Mouse (Mus musculus) limb, embryonic 14.5 days (tissue): ENCODE results near the gene Amot. TPM values are rescaled to one million over a fixed set of nuclear protein-coding genes. Genes with fewer than 3 reads are reported as not detected.

Source experiments
- ATAC-seq: fragments of 200-750 bp; cut with Nextera tagmentation; 2 replicates; pipeline ENCODE4 v1.8.0; 2017; ENCODE audit warnings: low read depth, moderate number of reproducible peaks, moderate TSS enrichment; ENCODE audit not compliant: low FRiP score
- DNase-seq: peaks from one replicate; pipeline ENCODE4 v3.0.0-alpha.2; 2015; ENCODE audit warnings: low spot score
- H3K27ac ChIP-seq: fragments of 300-500 bp; sonication (generic); replicated peaks from 2 replicates; pipeline ENCODE4 v1.5.1; 2014; ENCODE audit warnings: low read depth, mild to moderate bottlenecking, low read length, moderate library complexity, mixed read lengths
- H3K27me3 ChIP-seq: fragments of 300-500 bp; sonication (generic); 2 replicates; pipeline ENCODE4 v1.6.1; 2014; ENCODE audit warnings: low read length, mixed read lengths; ENCODE audit not compliant: control insufficient read depth, insufficient read depth
- H3K36me3 ChIP-seq: fragments of 300-500 bp; sonication (generic); 2 replicates; pipeline ENCODE4 v1.6.1; 2014; ENCODE audit warnings: mild to moderate bottlenecking, low read length, moderate library complexity, mixed read lengths; ENCODE audit not compliant: control insufficient read depth, insufficient read depth
- H3K4me1 ChIP-seq: fragments of 300-500 bp; sonication (generic); 2 replicates; pipeline ENCODE4 v1.6.1; 2014; ENCODE audit warnings: antibody characterized with exemption, low read length, mixed read lengths; ENCODE audit not compliant: control insufficient read depth, insufficient read depth
- H3K4me2 ChIP-seq: fragments of 300-500 bp; sonication (generic); replicated peaks from 2 replicates; pipeline ENCODE4 v1.6.1; 2014; ENCODE audit warnings: low read depth, mild to moderate bottlenecking, low read length, moderate library complexity; ENCODE audit not compliant: severe bottlenecking
- H3K4me3 ChIP-seq: fragments of 300-500 bp; sonication (generic); replicated peaks from 2 replicates; pipeline ENCODE4 v1.5.1; 2014; ENCODE audit warnings: low read length
- H3K9ac ChIP-seq: fragments of 300-500 bp; sonication (generic); 2 replicates; pipeline ENCODE4 v1.6.1; 2014; ENCODE audit warnings: mild to moderate bottlenecking, low read depth, low read length, moderate library complexity; ENCODE audit not compliant: severe bottlenecking
- H3K9me3 ChIP-seq: fragments of 300-500 bp; sonication (generic); 2 replicates; pipeline ENCODE4 v1.6.1; 2016; ENCODE audit warnings: low read length; ENCODE audit not compliant: control insufficient read depth
- POLR2A ChIP-seq: fragments of 200-500 bp; IDR thresholded peaks from 2 replicates; pipeline ENCODE4 v1.8.0; 2012; ENCODE audit warnings: inconsistent platforms, mild to moderate bottlenecking, moderate library complexity, borderline replicate concordance; ENCODE audit not compliant: insufficient read depth, insufficient read length; ENCODE audit errors: extremely low read depth
- WGBS: fragments of 180-500 bp; shearing (Covaris S2); extraction: QIAGEN DNeasy Blood & Tissue Kit; methylation state at CpG from one replicate; pipeline ENCODE4 v1.1.7; 2014; 5-methylcytosine and 5-hydroxymethylcytosine counted together
- polyA plus RNA-seq, 2 experiments: library from polyadenylated mRNA; depleted of rRNA in 1 of 2; stranded (reverse) in 1 of 2; unstranded in 1 of 2; fragments of >200 nt; fragmentation: Nextera tagmentation in 1 of 2; extraction: Ambion mirVana in 1 of 2; gene quantifications; 2 replicates each; pipeline versions ENCODE4 v1.2.1 to v1.2.3; 2012 to 2014

Gene Amot
- polyA plus RNA-seq, 2 experiments, result 29.7 to 54.0 TPM

DNA sequence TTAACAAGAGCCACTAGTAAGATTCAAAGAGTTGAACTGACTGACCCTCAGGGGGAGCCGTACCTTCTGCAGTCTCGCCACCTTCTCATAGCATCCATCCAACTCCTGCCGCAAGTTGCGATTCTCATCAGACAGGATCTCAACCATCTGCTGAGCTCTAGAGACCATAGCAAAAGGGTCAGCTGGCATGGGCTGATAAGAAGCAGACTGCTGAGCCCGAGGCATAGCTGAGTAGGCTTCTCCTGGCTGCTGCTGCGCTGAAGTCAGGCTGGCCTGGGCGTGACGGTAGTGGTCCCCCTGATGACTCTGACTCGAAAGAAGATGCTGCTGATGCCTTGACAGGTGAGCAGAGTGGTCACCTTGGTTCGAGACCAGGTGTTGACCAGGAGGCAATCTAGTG is 25.0 kb downstream of the Amot start:
- Histone ChIP-seq H3K27ac (no peak overlapping the region), H3K9me3 (no peaks in the 10 kb centered on the region), H3K36me3 (peaks cover 19% of the 10 kb centered on the region), H3K4me3 (no peak overlapping the region), H3K4me2 (no peak overlapping the region), H3K9ac (no peak overlapping the region), H3K4me1 (no peaks in the 10 kb centered on the region), H3K27me3 (no peaks in the 10 kb centered on the region)
- no peak for DNase-seq
- no peak for TF ChIP-seq POLR2A
- no peak for ATAC-seq
- 87% methylated on average over 10 of the region's 10 CpGs for WGBS

- no peaks in the 10 kb centered on the region for H3K27me3 ChIP-seq
- WGBS, result 71% methylated on average over 3 of the region's 3 CpGs
- no peak for TF ChIP-seq POLR2A
- no peak overlapping the region for H3K4me3 ChIP-seq
- peaks cover 19% of the 10 kb centered on the region for H3K36me3 ChIP-seq
- no peaks in the 10 kb centered on the region for H3K4me1 ChIP-seq
- H3K9ac ChIP-seq, result no peak overlapping the region
- no peak overlapping the region for H3K4me2 ChIP-seq
- H3K9me3 ChIP-seq, result no peaks in the 10 kb centered on the region
- DNase-seq (no peak), ATAC-seq (no peak)
- H3K27ac ChIP-seq, result no peak overlapping the region
Measured at GRCm38 (mm10) chrX:145477725-145478194, 27.2 kb downstream of the Amot start.

GRCm38 (mm10) chrX:145477003-145477724 is 27.8 kb downstream of the Amot start:
- Histone ChIP-seq H3K27me3 (no peaks in the 10 kb centered on the region), H3K36me3 (peaks cover 19% of the 10 kb centered on the region), H3K9me3 (no peaks in the 10 kb centered on the region), H3K27ac (no peak overlapping the region), H3K4me1 (no peaks in the 10 kb centered on the region), H3K4me3 (no peak overlapping the region), H3K4me2 (no peak overlapping the region), H3K9ac (no peak overlapping the region)
- no peak for DNase-seq
- no peak for ATAC-seq
- no peak for TF ChIP-seq POLR2A
- 83% methylated on average over 5 of the region's 5 CpGs for WGBS

DNA sequence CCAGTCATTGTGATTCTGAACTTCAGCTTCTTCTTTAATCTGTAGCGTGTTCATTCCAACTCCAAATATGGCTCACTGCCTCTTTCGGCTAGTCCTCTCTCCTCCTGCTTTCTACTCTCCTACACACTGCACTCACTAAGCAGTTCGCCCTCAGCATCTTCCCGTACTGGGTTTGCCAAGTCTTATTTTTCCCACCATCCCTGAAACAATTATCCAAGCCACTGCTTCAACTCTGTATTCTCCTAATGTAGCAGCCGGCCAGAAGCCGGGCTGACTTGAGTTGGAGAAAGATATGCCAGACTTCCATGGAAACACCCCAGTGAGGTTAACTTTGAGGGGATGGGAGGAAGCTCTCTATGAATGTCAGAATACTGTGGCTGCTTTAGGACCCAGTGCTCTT is 36.7 kb downstream of the Amot start:
- Histone ChIP-seq H3K36me3 (peaks cover 5% of the 10 kb centered on the region; the same call in 1 of the 2 replicates), H3K27me3 (no peaks in the 10 kb centered on the region), H3K9me3 (no peaks in the 10 kb centered on the region), H3K4me1 (no peaks in the 10 kb centered on the region), H3K4me2 (no peak overlapping the region), H3K4me3 (no peak overlapping the region), H3K27ac (no peak overlapping the region), H3K9ac (no peak overlapping the region)
- no peak for TF ChIP-seq POLR2A
- 91% methylated on average over 6 of the region's 6 CpGs for WGBS
- no peak for ATAC-seq
- DNase-seq, result no peak

DNA sequence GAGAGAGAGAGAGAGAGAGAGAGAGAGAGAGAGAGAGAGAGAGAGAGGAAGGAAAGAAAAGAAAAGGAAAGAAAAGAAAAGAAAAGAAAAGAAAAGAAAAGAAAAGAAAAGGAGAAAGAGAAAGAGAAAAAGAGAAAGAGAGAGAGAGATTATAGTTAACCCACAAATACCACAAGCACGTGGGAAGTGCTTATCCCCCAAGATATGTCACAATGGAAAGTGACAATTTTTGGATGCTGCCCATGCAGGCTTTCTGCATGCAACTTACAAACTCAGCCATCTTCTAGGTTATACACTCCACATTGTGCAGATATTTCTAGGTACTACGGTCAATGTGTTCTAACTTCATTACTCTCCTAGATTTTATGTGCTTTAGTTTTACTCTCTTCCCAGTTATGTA is 41.5 kb downstream of the Amot start:
- Histone ChIP-seq H3K4me1 (no peaks in the 10 kb centered on the region), H3K27me3 (no peaks in the 10 kb centered on the region), H3K36me3 (peaks cover 7% of the 10 kb centered on the region), H3K4me3 (no peak overlapping the region), H3K9ac (no peak overlapping the region), H3K27ac (no peak overlapping the region), H3K4me2 (no peak overlapping the region), H3K9me3 (no peaks in the 10 kb centered on the region)
- WGBS, result 77% methylated on average over 2 of the region's 2 CpGs
- DNase-seq, result no peak
- ATAC-seq, result no peak
- TF ChIP-seq POLR2A, result no peak

- no peaks in the 10 kb centered on the region for H3K27me3 ChIP-seq
- 84% methylated on average over 3 of the region's 3 CpGs for WGBS
- no peak for TF ChIP-seq POLR2A
- H3K4me3 ChIP-seq, result no peak overlapping the region
- H3K4me2 ChIP-seq, result no peak overlapping the region
- H3K4me1 ChIP-seq, result no peaks in the 10 kb centered on the region
- DNase-seq (no peak), ATAC-seq (no peak)
- H3K9me3 ChIP-seq, result no peaks in the 10 kb centered on the region
- H3K36me3 ChIP-seq, result peaks cover 7% of the 10 kb centered on the region
- H3K27ac ChIP-seq, result no peak overlapping the region
- no peak overlapping the region for H3K9ac ChIP-seq
Measured at GRCm38 (mm10) chrX:145461339-145461738, 43.6 kb downstream of the Amot start.
